Mouse (Mus musculus) G1E-ER4 (cell line): ENCODE measurements around the gene Cep135. TPM values are rescaled to one million over a fixed set of nuclear protein-coding genes. Genes with fewer than 3 reads are reported as not detected.

Experiments
- GATA1 ChIP-seq: IDR thresholded peaks from one replicate; pipeline ENCODE4 v1.8.0; 2012; ENCODE audit warnings: low read length, inconsistent platforms
- polyA plus RNA-seq: library from polyadenylated mRNA; stranded (reverse); fragments of >175 nt; gene quantifications from 2 replicates; pipeline ENCODE4 v1.2.3, GENCODE M21; 2012

The Cep135 gene
- polyA plus RNA-seq, 1 experiment = 3.7 TPM

DNA sequence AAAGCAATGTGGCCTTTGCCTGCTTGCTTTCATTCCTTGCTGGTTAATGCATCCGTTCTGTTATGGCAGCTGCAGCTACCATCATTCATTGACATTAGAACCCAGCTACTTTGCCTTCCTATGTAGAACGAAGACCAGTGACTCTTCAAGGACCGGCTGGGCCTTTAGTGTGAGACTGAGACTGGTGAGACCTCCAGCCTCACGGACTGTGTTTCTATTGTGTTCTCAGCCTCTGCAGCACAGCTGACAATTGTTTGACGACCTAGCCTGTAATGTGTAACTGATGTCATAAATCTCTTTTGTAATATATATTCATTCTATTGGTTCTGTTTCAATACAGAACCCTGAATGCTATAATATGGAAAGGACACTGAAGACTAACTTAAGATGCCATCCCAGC lies 102.8 kb downstream of the Cep135 start:
- TF ChIP-seq GATA1 = no peak

DNA sequence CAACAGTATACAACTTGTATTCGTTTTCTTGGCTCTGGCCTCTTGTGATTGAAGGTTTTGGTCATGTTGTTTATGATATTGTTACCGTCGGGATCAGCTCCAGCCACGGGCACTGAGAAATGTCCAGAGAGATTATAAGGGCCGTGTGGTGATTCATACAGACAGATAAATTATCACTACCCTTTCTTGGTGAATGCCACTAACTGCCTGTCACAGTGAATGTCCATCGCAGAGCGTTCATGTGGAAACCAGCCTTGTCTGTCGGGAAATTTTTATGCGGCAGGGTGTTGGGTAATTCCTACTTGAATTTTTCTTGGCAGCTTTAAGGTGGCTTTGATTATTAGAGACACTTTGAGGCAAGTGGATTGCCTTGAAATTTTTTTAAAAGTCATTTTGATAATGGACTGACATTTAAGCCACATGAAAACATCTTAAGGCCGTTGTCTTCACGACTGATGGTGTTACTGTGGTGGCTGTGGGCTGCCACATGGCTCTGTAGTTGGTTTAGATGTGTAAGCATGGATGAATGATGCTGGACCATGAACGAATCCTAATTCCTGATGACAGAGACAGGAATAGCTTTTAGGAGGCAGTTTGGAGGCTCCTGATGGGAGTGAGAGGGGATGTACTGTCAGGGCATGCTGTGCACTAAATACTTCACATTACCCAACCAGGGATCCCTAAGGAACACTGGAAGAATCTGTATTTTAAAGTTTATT lies 103.4 kb downstream of the Cep135 start:
- TF ChIP-seq GATA1 = no peak

Other genes with a start within 250 kb of the Cep135 start
- not detected in 2 replicates for gene Nmu, start 224.9 kb upstream of the Cep135 start, polyA plus RNA-seq
- not detected in 2 replicates for gene Gm7271, start 104.7 kb upstream of the Cep135 start, polyA plus RNA-seq
- gene Exoc1, start 59.4 kb upstream of the Cep135 start, polyA plus RNA-seq = 1.4 and 2.3 TPM in 2 replicates
- 83.3 and 88.0 TPM in 2 replicates for gene C530008M17Rik, start 67.8 kb downstream of the Cep135 start, polyA plus RNA-seq